Mouse (Mus musculus) adrenal gland, adult (tissue): ENCODE measurements at regions not wholly inside any gene's neighbourhood (a gene's known extent, or its start where the extent isn't known, plus 50 kb on each side); places are given as distances from the start of the nearest gene placed in this dataset.
A peak's percentile ranks its signal among the peaks of the same experiment; 100 is the strongest.
"Not testable (repeated sequence)": the region's sequence is repeated elsewhere in the genome, so short reads cannot be mapped to it uniquely, and the experiment has no call there.

ENCODE experiments used
- DNase-seq, 2 experiments: peaks; one replicate each; pipeline ENCODE4 v3.0.0; 2022 to 2023; ENCODE audit warnings: low spot score in 1 of 2; ENCODE audit not compliant: inconsistent age in 2 of 2

GRCm38 (mm10) chr14:37571971-37572370 lies 436.9 kb upstream of the Ghitm start:
- no peak for DNase-seq

GRCm38 (mm10) chr14:37558258-37558657 lies 423.2 kb upstream of the Ghitm start:
- no peak for DNase-seq

- DNase-seq: no peak
These were observed 388.5 kb upstream of the Ghitm start for GRCm38 (mm10) chr14:37523616-37524015.

- DNase-seq: not testable (repeated sequence)
These were observed 385.6 kb upstream of the Ghitm start for GRCm38 (mm10) chr14:37520631-37521030.

- no peak for DNase-seq
These were observed 370.2 kb upstream of the Ghitm start for GRCm38 (mm10) chr14:37505314-37505713.

GRCm38 (mm10) chr14:37490711-37491110 lies 355.6 kb upstream of the Ghitm start:
- no peak for DNase-seq

GRCm38 (mm10) chr14:37485292-37485691 lies 350.2 kb upstream of the Ghitm start:
- no peak for DNase-seq

GRCm38 (mm10) chr14:37477599-37477998 lies 342.5 kb upstream of the Ghitm start:
- DNase-seq: no peak

GRCm38 (mm10) chr14:37468711-37469110 lies 333.6 kb upstream of the Ghitm start:
- DNase-seq: no peak

- no peak for DNase-seq
These were observed 305.8 kb upstream of the Ghitm start for GRCm38 (mm10) chr14:37440874-37441273.

- DNase-seq: no peak
These were observed 295.6 kb upstream of the Ghitm start for GRCm38 (mm10) chr14:37430656-37431055.

GRCm38 (mm10) chr14:37425506-37425905 lies 290.4 kb upstream of the Ghitm start:
- no peak for DNase-seq

GRCm38 (mm10) chr14:37421566-37421965 lies 286.5 kb upstream of the Ghitm start:
- no peak for DNase-seq

- DNase-seq: not testable (repeated sequence)
These were observed 277.5 kb upstream of the Ghitm start for GRCm38 (mm10) chr14:37412583-37412982.

- no peak for DNase-seq
These were observed 236.9 kb upstream of the Ghitm start for GRCm38 (mm10) chr14:37371972-37372371.

GRCm38 (mm10) chr14:37361896-37362295 lies 226.8 kb upstream of the Ghitm start:
- DNase-seq: no peak

- peak; percentile 59 to 93 for DNase-seq
These were observed 221.1 kb upstream of the Ghitm start for GRCm38 (mm10) chr14:37355968-37356704.

- peak in 1 of 2 experiments; percentile 29 for DNase-seq
These were observed 188.3 kb upstream of the Ghitm start for GRCm38 (mm10) chr14:37323392-37323791.

GRCm38 (mm10) chr14:37315239-37315895 lies 180.3 kb upstream of the Ghitm start:
- no peak for DNase-seq

GRCm38 (mm10) chr14:37313906-37314305 lies 178.8 kb upstream of the Ghitm start:
- no peak for DNase-seq

GRCm38 (mm10) chr14:37312887-37313286 lies 177.8 kb upstream of the Ghitm start:
- DNase-seq: no peak

GRCm38 (mm10) chr14:37306622-37307274 lies 171.7 kb upstream of the Ghitm start:
- no peak for DNase-seq
